Mouse (Mus musculus) spleen, adult 2 months (tissue): Measurements from ENCODE around the gene Skap1.

Experiments used
- CTCF ChIP-seq: fragments of 200-500 bp; IDR thresholded peaks from 2 replicates; pipeline ENCODE4 v1.5.1; 2011; ENCODE audit warnings: mild to moderate bottlenecking, inconsistent platforms; ENCODE audit not compliant: insufficient read depth, insufficient read length, insufficient replicate concordance; ENCODE audit errors: extremely low read depth
- POLR2A ChIP-seq: fragments of 200-500 bp; IDR thresholded peaks from 2 replicates; pipeline ENCODE4 v1.6.1; 2011; ENCODE audit warnings: low read depth, low read length, inconsistent platforms

DNA sequence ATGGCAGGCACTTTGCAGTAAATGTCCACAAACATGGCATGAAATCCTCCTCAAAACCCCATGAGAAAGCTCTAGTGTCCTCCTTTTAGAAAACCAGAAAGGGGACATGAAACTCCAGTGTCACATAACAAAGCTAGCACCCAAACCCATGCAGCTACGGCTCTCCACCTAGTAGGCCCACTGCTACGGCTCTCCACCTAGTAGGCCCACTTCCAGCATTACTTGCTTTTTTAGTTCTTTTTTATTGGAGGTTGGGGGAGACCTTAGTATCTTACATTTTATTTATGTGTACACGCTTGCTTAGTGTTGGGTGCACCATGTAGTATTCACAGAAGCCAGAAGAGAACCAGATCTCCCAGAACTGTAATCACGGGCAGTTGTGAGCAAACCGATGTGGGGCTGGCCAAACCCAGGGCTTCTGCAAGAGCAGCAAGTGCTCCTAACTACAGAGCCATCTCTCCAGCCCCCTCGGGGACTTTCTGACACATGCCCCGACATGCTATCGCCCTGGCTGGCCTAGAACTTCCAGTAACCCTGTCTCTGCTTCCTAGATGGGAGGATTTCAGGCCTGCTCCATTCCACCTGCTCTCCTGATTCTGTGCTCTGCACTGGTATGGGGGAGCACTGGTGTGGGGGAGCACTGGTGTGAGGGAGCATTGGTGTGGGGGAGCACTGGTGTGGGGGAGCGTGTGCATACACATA lies 307.0 kb downstream of the Skap1 start:
- TF ChIP-seq POLR2A (no peak), CTCF (no peak)
